Mouse (Mus musculus): Measurements from ENCODE around the gene Dhrs1.

Dhrs1 gene

DNA sequence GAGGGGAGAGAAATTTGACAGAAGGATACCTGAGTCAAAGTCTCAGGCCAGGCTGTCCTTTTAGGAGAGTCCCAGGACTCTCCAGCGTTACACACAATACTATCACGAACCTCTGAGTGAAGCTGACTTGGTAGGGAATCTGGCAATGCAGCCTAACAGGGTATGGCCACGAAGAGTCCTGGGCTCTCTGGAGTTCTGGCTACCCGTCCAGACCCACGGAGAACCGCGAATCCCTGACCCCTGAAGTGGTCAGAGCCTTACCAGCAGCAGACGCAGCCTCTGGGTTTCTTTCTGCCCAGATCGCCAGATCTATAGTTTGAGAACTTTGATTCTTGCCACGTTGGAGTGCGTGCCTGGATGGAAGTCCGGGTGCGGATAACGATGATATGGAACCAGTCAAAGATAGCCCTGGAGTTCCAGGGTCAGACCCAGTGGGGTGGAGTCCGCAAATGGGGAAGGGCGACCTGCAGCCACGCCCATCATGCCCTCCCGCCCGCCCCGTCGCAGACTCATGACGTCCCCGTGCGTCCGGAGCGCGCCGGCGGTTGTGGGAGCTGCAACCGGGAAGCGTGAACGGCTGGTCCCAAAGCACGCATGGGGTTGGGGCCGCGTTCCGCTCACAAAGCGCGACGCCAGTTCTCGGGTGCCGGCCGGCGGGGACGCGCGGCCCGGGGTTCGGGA is at the start of gene Dhrs1, which contains the start of gene Nop9:
Gene Dhrs1, minus strand, starts transcription at position 511 of the 681 bp plus-strand sequence.
Gene Nop9, plus strand, starts transcription at position 514 of the 681 bp plus-strand sequence.
- peak; percentile 78 for DNase-seq

DNA sequence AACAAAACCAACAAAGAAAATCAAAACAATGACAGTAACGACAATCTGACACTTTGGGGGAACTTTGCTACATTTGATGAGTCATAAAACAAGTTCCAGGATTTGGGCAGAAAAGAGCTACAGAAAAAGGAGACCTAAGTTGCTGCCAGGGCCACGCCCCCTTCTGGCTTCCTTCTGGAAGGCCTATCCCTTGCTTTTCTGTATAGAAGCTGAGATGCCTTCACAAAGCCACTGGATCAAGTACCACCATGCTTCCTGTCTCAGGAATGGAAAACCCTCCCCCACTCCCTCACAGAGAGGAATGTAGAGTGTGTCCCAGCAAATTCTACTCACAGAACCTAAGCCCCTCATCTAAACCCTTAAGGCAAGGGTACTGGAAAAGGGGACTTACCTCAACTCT is 48.5 kb upstream of the Dhrs1 start:
- DNase-seq, result no peak

DNA sequence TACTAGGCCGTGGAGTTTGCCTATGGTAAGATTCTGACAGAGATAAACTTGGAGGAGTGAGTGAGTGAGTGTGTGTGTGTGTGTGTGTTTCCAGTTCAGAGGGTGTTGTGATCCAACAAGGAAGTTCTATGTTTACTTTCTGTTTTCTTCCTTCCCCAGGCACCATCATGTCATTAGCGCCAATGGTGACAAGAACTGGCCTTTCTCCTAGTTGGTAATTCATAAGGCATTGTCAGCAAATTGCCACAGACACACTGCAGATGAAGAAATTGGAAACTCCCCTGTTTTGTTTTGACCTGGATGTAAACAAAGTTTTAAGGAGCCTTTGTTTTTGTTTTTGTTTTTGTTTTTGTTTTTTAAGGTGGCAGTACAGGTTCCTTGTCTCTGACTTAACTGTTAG is 48.0 kb upstream of the Dhrs1 start:
- no peak for DNase-seq

DNA sequence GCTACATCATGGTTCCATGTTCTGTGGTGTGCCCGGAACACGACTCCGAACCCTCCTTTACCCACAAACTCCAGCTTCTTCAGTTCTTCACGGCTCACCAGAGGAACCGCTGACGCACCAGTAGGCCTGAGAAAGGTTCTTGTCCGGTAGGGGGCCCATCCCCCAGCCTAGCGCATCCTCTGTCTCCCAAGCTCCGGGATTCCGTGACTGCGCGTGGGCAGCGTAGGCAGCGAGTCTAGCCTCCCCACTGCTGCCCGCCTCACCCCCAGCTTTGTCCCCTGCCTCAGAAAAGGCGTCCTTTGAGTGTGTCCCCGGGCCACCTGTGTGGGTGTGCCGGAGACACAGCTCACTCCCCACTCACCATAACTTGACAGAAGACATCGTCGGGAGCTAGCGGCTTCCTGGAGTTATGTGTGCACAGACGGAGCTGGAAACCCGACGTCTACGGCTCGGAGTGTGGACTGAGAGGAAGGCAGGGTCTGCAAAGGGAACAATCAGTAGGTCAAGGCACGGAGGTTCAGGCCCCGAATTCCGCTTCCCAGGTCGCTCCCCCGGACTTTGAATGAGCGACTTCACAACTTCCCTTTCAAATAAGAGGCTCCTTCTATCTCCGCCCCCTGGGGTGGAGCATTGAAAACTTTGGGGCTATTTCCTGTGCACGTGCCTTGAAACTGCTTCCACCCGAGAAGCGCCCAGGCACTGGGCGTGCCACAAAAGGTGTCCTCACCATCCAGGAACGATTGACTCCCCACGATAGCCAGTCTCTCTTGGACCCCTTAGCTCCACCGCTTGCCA is 43.0 kb upstream of the Dhrs1 start, which contains the start of gene Ripk3:
Gene Ripk3, minus strand, starts transcription at position 610 of the 795 bp plus-strand sequence.
- no peak for DNase-seq

DNA sequence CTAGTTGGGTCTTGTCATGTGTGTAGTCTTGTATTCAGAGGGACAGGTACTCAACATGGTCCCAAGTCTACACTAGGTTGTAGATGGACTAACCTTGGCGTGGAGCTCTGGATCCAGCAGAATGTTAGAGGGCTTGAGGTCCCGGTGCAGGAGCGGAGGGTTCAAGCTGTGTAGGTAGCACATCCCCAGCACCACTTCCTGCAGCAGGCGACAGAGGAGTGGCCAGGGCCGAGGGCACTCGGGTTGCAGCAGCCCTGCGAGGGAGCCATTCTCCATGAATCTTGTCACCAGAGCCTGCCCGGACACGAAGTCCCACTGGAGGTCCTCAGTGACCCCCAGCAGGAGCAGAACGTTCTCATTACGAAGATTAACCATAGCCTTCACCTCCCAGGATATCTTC is 42.2 kb upstream of the Dhrs1 start:
- no peak for DNase-seq

DNA sequence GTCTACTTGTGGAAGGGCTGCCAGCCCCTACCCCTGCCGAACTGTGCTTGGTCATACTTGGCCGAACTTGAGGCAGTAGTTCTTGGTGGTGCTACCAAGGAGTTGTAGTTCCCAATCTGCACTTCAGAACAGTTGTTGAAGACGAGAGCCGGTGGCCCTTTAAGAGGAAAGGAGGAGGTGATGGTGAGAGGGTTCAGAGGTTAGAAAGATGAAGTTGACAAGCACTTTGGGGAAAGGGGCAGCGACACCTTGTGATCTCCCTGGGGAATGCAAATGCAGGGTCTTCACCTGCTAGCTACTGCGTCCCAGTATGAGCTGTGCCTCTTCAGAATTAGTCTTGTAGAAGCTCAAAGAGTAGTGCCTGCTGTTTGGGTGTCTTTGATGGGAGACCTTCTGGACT is 39.7 kb upstream of the Dhrs1 start:
- no peak for DNase-seq

DNA sequence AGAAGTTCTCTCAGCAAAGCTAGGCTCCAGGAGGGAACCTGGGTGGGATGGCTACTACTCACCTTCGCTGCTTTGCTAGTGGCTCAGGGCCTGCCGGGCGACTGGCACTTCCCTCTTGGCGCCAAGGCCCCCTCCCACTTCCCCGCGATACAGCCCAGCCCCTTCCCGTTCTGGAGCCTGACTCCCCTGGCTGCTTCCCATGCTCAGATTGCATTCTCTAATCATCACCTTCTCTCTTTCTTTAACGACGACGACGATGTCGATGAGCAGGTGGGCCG is 38.4 kb upstream of the Dhrs1 start, which contains the start of gene Adcy4:
Gene Adcy4, minus strand, starts transcription at position 138 of the 278 bp plus-strand sequence.
- DNase-seq, result no peak

DNA sequence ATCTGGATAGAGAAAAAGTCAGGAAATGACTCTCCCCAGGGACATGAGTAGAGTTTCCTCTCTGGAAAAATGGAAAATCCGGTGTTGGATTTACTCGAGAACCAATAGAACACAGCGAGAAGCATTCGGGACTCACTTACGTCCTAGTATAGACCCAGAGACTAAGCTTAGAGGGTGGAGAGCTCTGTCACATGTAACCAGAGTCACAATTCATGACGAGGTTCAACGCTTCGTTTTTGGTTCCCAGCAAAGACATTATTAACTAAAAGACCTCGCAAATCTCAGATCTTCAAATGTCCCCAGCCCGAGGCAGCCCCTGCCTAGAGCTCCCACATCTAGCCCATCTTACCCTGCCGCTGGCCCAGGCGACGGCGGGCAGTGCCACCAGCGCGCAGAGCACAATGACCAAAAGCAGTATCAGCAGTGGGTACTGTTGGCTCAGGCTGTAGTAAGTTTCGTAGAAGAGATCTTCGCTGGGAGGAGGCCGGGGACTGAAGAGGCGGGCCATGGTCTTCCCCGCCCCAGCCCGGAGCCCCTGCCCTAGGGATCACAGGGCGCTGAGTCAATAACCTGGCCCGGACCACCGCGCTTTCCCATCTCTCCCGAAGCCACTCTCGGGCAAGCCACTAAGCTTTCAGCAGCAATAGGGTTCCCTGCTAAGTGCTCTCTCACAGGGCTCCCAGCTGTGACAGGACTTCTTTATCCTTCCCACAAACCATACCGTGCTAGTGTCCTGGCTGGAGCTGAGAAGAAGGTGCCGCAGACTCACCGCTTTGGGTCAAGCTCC is 37.9 kb upstream of the Dhrs1 start:
- no peak for DNase-seq

DNA sequence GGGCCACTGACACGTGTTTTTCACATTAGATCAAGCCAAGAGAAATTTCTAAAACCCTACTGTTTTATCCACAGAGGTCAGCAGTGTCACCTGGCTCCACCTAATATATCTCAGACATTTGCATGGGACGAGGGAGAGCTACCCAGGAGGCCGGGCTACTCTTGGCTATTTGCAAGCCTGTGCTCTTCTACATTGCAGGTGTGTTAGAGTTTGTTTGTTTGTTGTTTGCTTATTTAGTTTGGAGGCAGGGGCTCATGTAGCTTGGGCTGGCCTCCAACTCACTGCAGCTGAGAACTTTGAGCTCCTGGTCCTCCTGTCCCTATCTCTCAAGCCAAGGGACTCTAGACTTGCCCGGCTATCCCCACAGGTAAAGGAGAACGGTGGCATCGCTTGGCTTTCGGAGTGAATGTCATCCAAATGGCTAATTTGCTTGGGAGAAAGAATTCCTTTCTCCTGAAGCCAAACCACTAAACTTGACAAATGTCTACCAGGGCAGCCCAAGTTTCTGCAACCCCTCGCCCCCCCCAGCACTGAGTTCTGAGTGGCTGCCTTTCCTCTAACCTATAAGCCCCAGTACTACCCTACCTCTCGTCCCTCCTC is 37.0 kb upstream of the Dhrs1 start:
- DNase-seq, result no peak

DNA sequence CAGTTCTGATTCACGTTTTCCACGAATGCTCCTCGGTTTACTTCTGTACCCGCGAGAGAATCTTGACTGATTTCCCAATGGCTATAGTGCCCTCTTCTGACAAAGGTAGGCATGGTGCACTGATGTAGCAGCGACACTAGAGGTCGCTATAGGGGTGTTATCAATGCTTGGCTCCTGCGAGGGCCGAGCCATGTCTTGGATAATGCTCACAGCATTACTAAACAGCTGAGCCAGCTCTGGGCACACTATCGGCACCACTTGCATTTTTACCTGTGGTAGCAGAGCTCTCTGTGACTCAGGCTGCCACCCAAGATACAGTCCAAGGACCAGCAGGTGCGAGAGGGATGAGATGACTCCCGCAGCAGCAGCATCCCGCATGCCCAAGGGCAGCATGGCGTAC is 35.8 kb upstream of the Dhrs1 start:
- peak; percentile 59 for DNase-seq

DNA sequence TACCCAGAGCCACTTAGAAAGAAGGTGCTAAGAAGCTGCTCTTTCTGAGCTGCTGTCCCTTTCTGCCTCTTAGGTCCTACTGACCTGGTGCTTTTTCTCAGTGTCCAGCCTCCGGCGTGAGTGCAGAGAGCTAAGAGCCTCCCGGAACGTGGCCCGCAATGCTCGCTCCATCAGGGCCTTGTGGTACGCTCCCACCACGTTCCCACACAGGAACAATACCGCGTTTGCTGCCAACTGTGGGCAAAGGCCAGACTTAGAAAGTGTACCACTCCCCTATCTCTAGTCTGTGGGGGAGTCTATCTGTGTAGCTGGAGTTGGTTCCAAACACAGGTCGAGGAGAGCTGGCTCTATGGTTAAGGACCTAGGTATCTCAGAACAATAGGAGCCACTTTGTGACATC is 35.2 kb upstream of the Dhrs1 start:
- DNase-seq, result no peak

DNA sequence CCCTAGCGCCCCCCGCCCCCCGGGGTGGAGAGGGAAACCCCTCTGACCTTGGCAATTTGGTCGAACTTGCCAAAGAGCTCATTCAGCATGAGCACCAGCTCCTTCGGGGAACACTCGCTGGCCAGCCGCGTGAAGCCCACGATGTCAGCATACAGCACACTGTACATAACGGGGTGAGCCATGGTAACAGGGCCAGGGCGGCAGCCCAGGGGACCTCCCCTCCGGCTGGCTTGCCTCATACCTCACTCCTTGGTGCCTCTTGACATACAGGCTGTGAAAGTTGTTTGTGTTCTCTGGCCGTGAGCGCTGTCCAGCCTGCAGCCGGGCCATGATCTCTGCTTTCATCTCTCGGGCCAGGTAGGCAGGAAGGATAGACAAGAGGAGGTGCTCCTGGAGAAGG is 34.2 kb upstream of the Dhrs1 start:
- DNase-seq, result no peak

DNA sequence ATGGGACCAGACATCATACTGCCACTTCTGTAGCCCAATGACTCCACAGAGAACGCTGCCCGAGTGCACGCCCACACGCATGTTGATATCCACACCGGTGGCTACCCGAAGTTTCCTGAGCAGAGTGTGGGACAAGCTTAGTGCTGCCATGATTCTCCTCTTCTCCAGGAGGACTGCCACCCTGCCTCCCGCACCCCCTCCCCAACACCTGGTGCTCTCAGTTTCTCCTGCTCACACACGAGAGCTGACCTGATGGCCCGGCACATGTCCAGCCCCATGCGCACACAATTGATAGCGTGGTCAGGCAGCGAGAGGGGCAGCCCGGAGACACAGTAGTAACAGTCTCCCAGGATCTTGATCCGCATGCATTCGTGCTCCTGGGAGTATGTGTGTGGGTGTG is 33.2 kb upstream of the Dhrs1 start:
- DNase-seq, result no peak

DNA sequence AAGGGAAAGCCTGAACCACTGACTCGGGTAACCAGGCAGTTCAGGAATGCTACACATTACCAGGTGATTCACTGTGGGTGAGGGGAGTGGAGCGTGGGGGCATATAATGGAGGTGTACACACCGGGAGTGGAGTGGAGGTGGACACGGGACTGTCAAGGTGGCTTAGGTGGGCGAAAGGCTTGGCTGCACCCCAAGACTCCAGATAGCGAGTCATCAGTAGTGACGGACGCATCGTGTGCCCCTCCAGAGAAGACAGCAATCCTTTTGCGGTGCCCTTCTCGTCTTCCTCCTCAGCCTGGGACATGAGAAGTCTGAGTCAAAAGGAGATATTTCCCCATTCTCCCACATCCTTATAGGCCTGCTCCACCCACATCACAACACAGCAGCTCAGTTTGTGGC is 32.3 kb upstream of the Dhrs1 start:
- no peak for DNase-seq

DNA sequence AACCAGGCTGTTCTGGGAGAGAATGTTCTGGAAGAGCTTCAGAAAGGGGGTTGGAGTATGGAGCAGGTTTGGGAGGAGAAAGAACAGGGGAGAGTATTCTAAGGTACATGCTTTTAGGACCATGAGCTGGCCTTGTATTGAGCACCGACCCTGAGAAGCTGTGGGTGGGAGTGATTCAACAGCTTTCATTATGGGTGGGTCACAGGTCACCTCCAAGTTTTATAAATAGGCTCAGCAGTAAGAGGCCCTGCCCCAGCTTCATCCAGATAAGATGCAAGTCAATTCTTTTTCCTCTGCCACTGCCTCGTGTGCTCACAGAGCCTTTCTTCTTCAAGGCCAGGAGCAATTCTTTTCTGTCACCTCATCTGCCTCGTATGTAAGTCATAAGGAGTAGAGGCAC is 31.7 kb upstream of the Dhrs1 start:
- DNase-seq, result no peak

DNA sequence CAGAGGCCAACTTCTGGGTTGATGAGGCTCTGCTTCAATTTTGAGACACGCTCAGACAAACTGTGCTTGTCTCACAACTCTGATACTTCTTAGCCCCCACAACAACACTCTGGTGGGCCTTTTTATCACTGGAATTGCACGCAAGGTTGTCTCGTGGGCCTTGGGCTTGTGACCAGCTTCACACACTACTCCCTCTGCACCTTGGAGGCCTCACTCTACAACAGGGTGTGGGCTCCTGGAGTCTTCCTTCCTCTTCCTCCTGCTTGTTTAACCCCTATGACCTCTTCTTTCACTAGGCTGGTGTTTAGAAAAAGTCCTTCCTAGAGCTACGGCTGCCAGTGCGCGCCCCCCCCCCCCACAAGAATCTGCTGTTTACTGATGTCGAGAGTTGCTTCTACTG is 31.2 kb upstream of the Dhrs1 start:
- DNase-seq, result no peak

DNA sequence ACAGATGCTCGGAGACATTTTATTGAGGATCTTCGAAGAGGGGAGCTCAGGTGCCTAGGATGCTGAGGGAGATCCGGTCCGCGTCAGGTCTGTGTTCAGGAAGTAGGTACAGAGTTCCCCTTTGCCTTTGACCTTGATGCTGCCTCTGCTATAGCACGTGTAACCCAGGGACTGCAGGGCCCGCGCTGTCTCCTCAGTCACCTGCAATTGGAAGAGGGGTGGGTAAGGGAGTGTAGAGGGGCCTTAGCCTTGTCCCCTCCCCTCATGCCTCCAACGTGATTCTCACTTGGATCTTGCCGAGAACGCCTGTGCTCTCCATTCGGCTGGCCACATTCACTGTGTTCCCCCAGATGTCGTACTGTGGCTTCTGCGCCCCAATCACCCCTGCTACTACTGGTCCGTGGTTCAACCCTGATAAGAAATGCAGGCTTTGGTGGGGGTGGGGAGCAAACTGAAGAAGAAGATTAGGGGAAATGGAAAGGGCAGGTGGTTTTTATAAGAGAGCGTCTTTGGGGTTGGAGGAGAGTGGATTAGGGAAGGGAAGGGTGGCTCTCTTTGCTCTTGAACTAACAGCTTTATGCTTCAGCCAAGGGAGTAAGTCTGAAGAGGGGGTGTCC is 23.7 kb upstream of the Dhrs1 start:
- DNase-seq, result no peak

DNA sequence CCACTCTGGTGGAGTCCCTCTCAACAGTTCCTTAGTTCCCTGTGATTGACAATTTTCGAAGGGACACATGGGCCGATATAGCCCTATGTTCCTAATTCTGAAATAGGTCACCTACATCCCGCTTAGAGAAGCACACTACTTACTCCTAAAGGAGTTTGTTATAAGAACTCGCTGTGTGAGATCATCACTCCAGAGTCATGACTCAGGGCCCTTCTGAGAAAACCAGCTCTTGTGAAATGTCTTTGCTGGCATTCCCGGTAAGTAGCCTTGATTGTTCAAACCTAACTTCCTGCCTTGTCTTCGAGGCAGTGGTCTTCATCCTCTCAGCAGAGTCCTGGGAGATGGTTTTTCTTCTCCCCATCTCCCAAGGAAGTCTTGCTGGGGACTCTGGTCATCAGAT is 23.1 kb upstream of the Dhrs1 start:
- DNase-seq, result no peak

DNA sequence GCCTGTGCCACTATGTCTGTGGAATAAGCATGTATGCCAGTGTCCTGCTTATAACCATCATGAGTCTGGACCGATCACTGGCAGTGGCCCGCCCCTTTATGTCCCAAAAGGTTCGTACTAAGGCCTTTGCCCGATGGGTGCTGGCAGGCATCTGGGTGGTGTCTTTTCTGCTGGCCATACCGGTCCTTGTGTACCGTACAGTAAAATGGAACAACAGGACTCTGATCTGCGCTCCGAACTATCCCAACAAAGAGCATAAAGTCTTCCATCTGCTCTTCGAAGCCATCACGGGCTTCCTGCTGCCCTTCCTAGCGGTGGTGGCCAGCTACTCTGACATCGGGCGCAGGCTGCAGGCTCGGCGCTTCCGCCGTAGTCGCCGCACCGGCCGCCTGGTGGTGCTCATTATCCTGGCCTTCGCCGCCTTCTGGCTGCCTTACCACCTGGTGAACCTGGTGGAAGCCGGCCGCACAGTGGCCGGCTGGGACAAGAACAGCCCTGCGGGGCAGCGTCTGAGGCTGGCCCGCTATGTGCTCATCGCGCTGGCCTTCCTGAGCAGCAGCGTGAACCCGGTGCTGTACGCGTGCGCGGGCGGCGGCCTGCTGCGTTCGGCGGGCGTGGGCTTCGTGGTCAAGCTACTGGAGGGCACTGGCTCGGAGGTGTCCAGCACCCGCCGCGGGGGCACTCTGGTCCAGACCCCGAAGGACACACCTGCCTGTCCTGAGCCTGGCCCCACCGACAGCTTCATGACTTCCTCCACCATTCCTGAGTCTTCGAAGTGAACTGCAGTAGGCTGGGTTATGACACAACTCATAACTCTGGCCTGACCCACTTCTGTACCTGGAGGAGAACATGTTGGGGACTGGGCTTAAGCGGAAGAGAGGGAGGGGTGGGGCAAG is 22.3 kb upstream of the Dhrs1 start:
- peak; percentile 75 for DNase-seq

DNA sequence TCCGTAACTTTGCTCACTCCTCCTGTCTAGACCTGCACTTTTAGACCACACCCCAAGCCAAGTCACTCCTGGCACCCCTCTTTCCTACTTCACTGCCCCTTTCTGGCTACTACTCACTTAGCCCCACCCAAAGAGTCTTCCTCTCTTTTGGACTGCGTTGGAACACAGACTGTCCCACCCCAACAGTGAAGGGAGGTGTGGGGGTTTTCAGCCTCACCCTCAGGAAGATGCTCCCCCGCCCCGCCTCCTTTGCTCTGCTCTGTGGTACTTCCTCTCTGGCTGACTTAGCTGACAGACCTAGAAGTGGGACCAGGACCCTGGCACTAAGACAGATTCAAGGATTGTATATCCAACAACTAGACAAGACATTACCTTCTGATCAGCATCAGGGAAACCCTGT is 20.2 kb upstream of the Dhrs1 start, which contains the start of gene Ltb4r1:
Gene Ltb4r1, plus strand, starts transcription at position 267 of the 400 bp plus-strand sequence.
- DNase-seq, result no peak

DNA sequence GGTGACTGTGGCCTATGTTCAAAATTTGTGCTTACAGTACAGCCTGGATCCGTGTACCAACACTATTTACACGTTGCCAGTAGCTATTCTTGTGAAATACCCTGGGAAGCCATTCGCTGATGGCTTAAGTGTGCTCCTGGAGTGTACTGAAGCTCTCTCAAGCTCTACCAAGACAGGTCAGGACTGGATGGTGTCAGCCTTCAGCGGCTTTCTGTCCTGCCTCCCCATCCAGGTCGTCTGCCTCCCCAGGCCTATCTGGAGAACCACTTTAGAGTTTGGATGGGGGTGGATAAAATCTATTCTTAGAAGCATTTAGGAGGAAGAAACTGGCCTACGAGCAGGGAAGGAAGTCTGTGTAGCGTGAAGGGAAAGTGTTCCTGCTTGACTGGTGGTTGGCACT is 17.7 kb upstream of the Dhrs1 start:
- DNase-seq, result no peak
